Mouse (Mus musculus): ENCODE results near the gene P2ry10b. TPM values are rescaled to one million over a fixed set of nuclear protein-coding genes. Genes with fewer than 3 reads are reported as not detected.

P2ry10b gene
- polyA plus RNA-seq, 1 experiment from 2014 or later: 0.37 TPM

- Histone ChIP-seq H3K36me3 (ENCODE audit: control insufficient read depth, insufficient read depth, low read length) (no peaks in the 10 kb centered on the region), H3K4me1 (ENCODE audit: control insufficient read depth, insufficient read depth, low read length) (no peaks in the 10 kb centered on the region), H3K4me2 (ENCODE audit: low read depth, severe bottlenecking) (no peak overlapping the region), H3K9me3 (ENCODE audit: control insufficient read depth, low read length) (no peaks in the 10 kb centered on the region), H3K27ac (replicated peaks; ENCODE audit: low read depth, low read length) (no peak overlapping the region), H3K27me3 (ENCODE audit: control insufficient read depth, insufficient read depth, low read length) (no peaks in the 10 kb centered on the region), H3K9ac (ENCODE audit: low read length) (no peak overlapping the region), H3K4me3 (ENCODE audit: low read depth, low read length) (no peak overlapping the region)
- 62% methylated on average over 2 of the region's 2 CpGs for WGBS
- DNase-seq (ENCODE audit: low spot score): no peak
- no peak for ATAC-seq (ENCODE audit: insufficient number of reproducible peaks, low FRiP score, low TSS enrichment, low read depth)
These were observed 7.3 kb downstream of the P2ry10b start for GRCm38 (mm10) chrX:107156021-107156420.

GRCm38 (mm10) chrX:107160496-107160895 is 11.8 kb downstream of the P2ry10b start:
- Histone ChIP-seq H3K27me3 (ENCODE audit: control insufficient read depth, insufficient read depth, low read length) (no peaks in the 10 kb centered on the region), H3K4me2 (ENCODE audit: low read depth, severe bottlenecking) (no peak overlapping the region), H3K27ac (replicated peaks; ENCODE audit: low read depth, low read length) (no peak overlapping the region), H3K4me1 (ENCODE audit: control insufficient read depth, insufficient read depth, low read length) (no peaks in the 10 kb centered on the region), H3K9ac (ENCODE audit: low read length) (no peak overlapping the region), H3K9me3 (ENCODE audit: control insufficient read depth, low read length) (no peaks in the 10 kb centered on the region), H3K36me3 (ENCODE audit: control insufficient read depth, insufficient read depth, low read length) (no peaks in the 10 kb centered on the region), H3K4me3 (ENCODE audit: low read depth, low read length) (no peak overlapping the region)
- DNase-seq (ENCODE audit: low spot score) (no peak), ATAC-seq (ENCODE audit: insufficient number of reproducible peaks, low FRiP score, low TSS enrichment, low read depth) (no peak)

DNA sequence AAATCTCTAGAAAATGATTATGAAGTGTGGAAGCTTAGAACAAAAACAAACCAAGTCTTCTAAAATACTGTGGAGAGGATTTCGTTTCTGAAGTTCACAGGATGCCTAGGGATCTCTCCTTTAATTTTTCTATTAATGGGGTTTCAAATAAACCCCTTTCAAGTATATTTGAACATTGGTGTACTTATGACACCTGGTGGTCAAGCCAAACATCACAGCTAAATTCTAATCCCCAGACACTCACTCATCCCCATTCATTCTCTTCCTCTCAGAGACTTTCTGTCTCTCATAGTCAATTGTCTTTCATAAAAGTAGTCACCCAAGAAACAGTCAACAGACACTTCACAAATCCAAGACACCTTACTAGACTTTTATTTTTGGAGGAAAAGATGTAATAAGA is 19.6 kb downstream of the P2ry10b start:
- no peaks in the 10 kb centered on the region for H3K36me3 ChIP-seq (ENCODE audit: control insufficient read depth, insufficient read depth, low read length)
- 21% methylated on average over 1 of the region's 1 CpGs for WGBS
- H3K9ac ChIP-seq (ENCODE audit: low read length): no peak overlapping the region
- no peak for DNase-seq (ENCODE audit: low spot score)
- H3K4me1 ChIP-seq (ENCODE audit: control insufficient read depth, insufficient read depth, low read length): no peaks in the 10 kb centered on the region
- H3K27ac ChIP-seq (replicated peaks; ENCODE audit: low read depth, low read length): no peak overlapping the region
- H3K27me3 ChIP-seq (ENCODE audit: control insufficient read depth, insufficient read depth, low read length): no peaks in the 10 kb centered on the region
- no peak for ATAC-seq (ENCODE audit: insufficient number of reproducible peaks, low FRiP score, low TSS enrichment, low read depth)
- H3K9me3 ChIP-seq (ENCODE audit: control insufficient read depth, low read length): no peaks in the 10 kb centered on the region
- H3K4me3 ChIP-seq (ENCODE audit: low read depth, low read length): no peak overlapping the region
- no peak overlapping the region for H3K4me2 ChIP-seq (ENCODE audit: low read depth, severe bottlenecking)

GRCm38 (mm10) chrX:107169128-107169527 is 20.4 kb downstream of the P2ry10b start:
- ATAC-seq (ENCODE audit: insufficient number of reproducible peaks, low FRiP score, low TSS enrichment, low read depth) (no peak), DNase-seq (ENCODE audit: low spot score) (no peak)
- H3K27ac ChIP-seq (replicated peaks; ENCODE audit: low read depth, low read length): no peak overlapping the region
- H3K4me2 ChIP-seq (ENCODE audit: low read depth, severe bottlenecking): no peak overlapping the region
- no peaks in the 10 kb centered on the region for H3K27me3 ChIP-seq (ENCODE audit: control insufficient read depth, insufficient read depth, low read length)
- H3K36me3 ChIP-seq (ENCODE audit: control insufficient read depth, insufficient read depth, low read length): no peaks in the 10 kb centered on the region
- no peak overlapping the region for H3K4me3 ChIP-seq (ENCODE audit: low read depth, low read length)
- H3K9ac ChIP-seq (ENCODE audit: low read length): no peak overlapping the region
- no peaks in the 10 kb centered on the region for H3K4me1 ChIP-seq (ENCODE audit: control insufficient read depth, insufficient read depth, low read length)
- H3K9me3 ChIP-seq (ENCODE audit: control insufficient read depth, low read length): no peaks in the 10 kb centered on the region

- no peak overlapping the region for H3K9ac ChIP-seq (ENCODE audit: low read length)
- H3K4me1 ChIP-seq (ENCODE audit: control insufficient read depth, insufficient read depth, low read length): no peaks in the 10 kb centered on the region
- DNase-seq (ENCODE audit: low spot score) (no peak), ATAC-seq (ENCODE audit: insufficient number of reproducible peaks, low FRiP score, low TSS enrichment, low read depth) (no peak)
- no peak overlapping the region for H3K27ac ChIP-seq (replicated peaks; ENCODE audit: low read depth, low read length)
- no peak overlapping the region for H3K4me2 ChIP-seq (ENCODE audit: low read depth, severe bottlenecking)
- H3K9me3 ChIP-seq (ENCODE audit: control insufficient read depth, low read length): no peaks in the 10 kb centered on the region
- H3K4me3 ChIP-seq (ENCODE audit: low read depth, low read length): no peak overlapping the region
- H3K27me3 ChIP-seq (ENCODE audit: control insufficient read depth, insufficient read depth, low read length): no peaks in the 10 kb centered on the region
- 43% methylated on average over 1 of the region's 1 CpGs for WGBS
- H3K36me3 ChIP-seq (ENCODE audit: control insufficient read depth, insufficient read depth, low read length): no peaks in the 10 kb centered on the region
These were observed 30.0 kb downstream of the P2ry10b start for GRCm38 (mm10) chrX:107178742-107179141.

DNA sequence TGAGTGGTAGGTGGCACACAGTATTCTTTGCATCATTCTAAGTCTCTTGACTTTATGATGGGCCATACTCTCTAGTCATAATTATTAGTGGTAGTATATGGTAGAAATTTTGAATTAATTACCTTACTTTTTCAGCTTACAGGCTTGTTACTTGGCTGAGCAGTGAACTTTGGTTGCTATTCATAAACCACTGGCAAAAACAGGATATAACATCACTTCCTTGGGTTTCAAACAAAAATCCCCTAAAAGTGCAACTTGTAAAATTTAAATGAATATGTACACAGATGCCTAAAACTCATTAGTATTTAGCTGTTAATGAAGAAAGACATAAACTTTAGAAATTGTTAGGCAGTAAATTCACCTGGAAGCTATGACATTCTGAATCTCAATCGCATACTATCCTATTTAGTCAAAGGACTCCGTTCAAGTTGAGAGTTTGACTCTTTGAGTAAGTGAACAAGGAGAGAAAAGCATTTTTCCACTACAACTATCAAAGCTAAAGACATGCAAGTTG is 68.9 kb downstream of the P2ry10b start:
- ATAC-seq (ENCODE audit: insufficient number of reproducible peaks, low FRiP score, low TSS enrichment, low read depth) (no peak), DNase-seq (ENCODE audit: low spot score) (no peak)
- H3K4me2 ChIP-seq (ENCODE audit: low read depth, severe bottlenecking): no peak overlapping the region
- H3K9ac ChIP-seq (ENCODE audit: low read length): no peak overlapping the region
- no peaks in the 10 kb centered on the region for H3K4me1 ChIP-seq (ENCODE audit: control insufficient read depth, insufficient read depth, low read length)
- H3K27me3 ChIP-seq (ENCODE audit: control insufficient read depth, insufficient read depth, low read length): no peaks in the 10 kb centered on the region
- no peaks in the 10 kb centered on the region for H3K9me3 ChIP-seq (ENCODE audit: control insufficient read depth, low read length)
- WGBS: 91% methylated on average over 2 of the region's 2 CpGs
- no peak overlapping the region for H3K27ac ChIP-seq (replicated peaks; ENCODE audit: low read depth, low read length)
- no peak overlapping the region for H3K4me3 ChIP-seq (ENCODE audit: low read depth, low read length)
- H3K36me3 ChIP-seq (ENCODE audit: control insufficient read depth, insufficient read depth, low read length): no peaks in the 10 kb centered on the region

Other genes with a start within 250 kb of the P2ry10b start
- gene Lpar4, start 228.3 kb upstream of the P2ry10b start, polyA plus RNA-seq (2014; fragmentation: Nextera tagmentation; extraction: Ambion mirVana): 33.0 and 33.1 TPM in 2 replicates
- gene P2ry10, start 60.4 kb upstream of the P2ry10b start, polyA plus RNA-seq (2014; fragmentation: Nextera tagmentation; extraction: Ambion mirVana): 0.11 TPM in 1 of 2 replicates, not detected in the other
- 0.04 TPM in 1 of 2 replicates, not detected in the other for gene Gpr174, start 107.0 kb downstream of the P2ry10b start, polyA plus RNA-seq (2014; fragmentation: Nextera tagmentation; extraction: Ambion mirVana)

Measured in limb, embryonic 11.5 days (tissue).